Mouse (Mus musculus) heart, embryonic 16.5 days (tissue): ENCODE measurements around the gene Pex11g. TPM values are rescaled to one million over a fixed set of nuclear protein-coding genes. Genes with fewer than 3 reads are reported as not detected.

Source experiments
- ATAC-seq: fragments of 200-750 bp; cut with Nextera tagmentation; replicated peaks from 2 replicates; pipeline ENCODE4 v1.8.0; 2017; ENCODE audit warnings: moderate number of reproducible peaks; ENCODE audit not compliant: insufficient read depth, low FRiP score; ENCODE audit errors: extremely low read depth
- H3K27ac ChIP-seq: fragments of 300-500 bp; sonication (generic); 2 replicates; pipeline ENCODE4 v1.5.1; 2014; ENCODE audit warnings: mild to moderate bottlenecking, low read length, control low read depth, moderate library complexity
- H3K27me3 ChIP-seq: fragments of 300-500 bp; sonication (generic); 2 replicates; pipeline ENCODE4 v1.6.1; 2014; ENCODE audit warnings: low read length, mixed read lengths; ENCODE audit not compliant: control insufficient read depth, insufficient read depth
- H3K36me3 ChIP-seq: fragments of 300-500 bp; sonication (generic); 2 replicates; pipeline ENCODE4 v1.6.1; 2014; ENCODE audit not compliant: control insufficient read depth, insufficient read depth
- H3K4me1 ChIP-seq: fragments of 300-500 bp; sonication (generic); 2 replicates; pipeline ENCODE4 v1.6.1; 2014; ENCODE audit warnings: low read length, mixed read lengths; ENCODE audit not compliant: control insufficient read depth, insufficient read depth
- H3K4me2 ChIP-seq: fragments of 300-500 bp; sonication (generic); 2 replicates; pipeline ENCODE4 v1.6.1; 2014; ENCODE audit warnings: low read depth, mild to moderate bottlenecking, control low read depth, low read length
- H3K4me3 ChIP-seq: fragments of 300-500 bp; sonication (generic); 2 replicates; pipeline ENCODE4 v1.5.1; 2014; ENCODE audit warnings: mild to moderate bottlenecking, control low read depth, low read length
- H3K9ac ChIP-seq: fragments of 300-500 bp; sonication (generic); 2 replicates; pipeline ENCODE4 v1.6.1; 2014; ENCODE audit warnings: low read length, control low read depth
- H3K9me3 ChIP-seq: fragments of 300-500 bp; sonication (generic); replicated peaks from 2 replicates; pipeline ENCODE4 v1.6.1; 2016; ENCODE audit warnings: low read length; ENCODE audit not compliant: control insufficient read depth
- WGBS: fragments of 180-500 bp; shearing (Covaris S2); extraction: QIAGEN DNeasy Blood & Tissue Kit; methylation state at CpG from one replicate; pipeline ENCODE4 v1.1.7; 2014; 5-methylcytosine and 5-hydroxymethylcytosine counted together
- polyA plus RNA-seq: library from polyadenylated mRNA; unstranded; fragments of >200 nt; fragmentation: Nextera tagmentation; extraction: Ambion mirVana; gene quantifications from 2 replicates; pipeline ENCODE4 v1.2.1, GENCODE M21; 2015

The Pex11g gene
- 5.3 and 6.2 TPM in 2 replicates for polyA plus RNA-seq

DNA sequence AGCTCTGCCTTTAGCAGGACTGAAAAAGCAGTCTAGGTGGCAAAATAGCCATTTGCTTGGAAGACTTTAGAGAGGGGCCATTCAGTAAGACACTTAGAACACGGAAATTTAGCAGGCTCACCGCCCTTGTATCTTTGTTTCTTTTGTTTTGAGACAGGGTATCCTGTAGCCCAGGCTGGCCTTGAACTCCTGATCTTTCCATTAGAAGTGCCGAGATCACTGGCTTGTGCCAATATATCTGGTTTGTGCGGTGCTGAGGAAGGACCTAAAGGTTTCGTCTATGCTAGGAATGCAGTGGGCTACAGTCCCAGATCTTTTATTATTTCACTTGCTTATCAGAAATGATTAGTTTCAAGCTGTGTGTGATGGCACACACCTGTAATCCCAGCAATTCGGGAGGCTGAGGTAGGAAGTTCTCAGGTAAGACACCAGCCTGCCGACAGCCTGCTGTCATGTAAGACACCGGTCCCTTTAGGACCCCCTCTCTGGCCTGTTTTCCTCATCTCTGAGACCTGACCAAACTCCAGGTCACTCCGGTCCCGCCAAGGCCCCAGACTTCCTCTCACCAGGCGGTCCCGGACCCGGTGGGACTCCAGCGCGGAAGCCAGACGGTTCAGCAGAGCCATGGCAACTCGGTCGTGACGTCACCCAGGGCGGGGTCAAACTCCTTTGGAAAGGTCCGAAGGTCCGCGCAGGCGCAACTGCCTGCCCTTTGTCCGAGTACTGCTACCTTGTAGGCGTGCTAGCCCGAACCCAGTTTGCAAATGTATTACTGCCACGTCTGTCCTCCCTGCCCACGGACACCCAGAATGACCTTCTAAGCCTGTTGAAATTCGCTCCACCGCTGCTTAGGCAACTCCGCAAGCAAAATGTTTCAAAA lies at the start of gene Pex11g:
Gene Pex11g (minus strand): TSS at position 675 of the 880 bp plus-strand sequence.
- Histone ChIP-seq H3K36me3 (no peaks in the 10 kb centered on the region), H3K4me3 (peak within 1 kb of the TSS; percentile 71), H3K27me3 (no peaks in the 10 kb centered on the region), H3K4me2 (peak within 1 kb of the TSS; percentile 83), H3K9me3 (no peaks in the 10 kb centered on the region), H3K9ac (peak within 1 kb of the TSS; percentile 78), H3K27ac (peak within 1 kb of the TSS; percentile 79), H3K4me1 (peaks cover 4% of the 10 kb centered on the region)
- 6% methylated on average over 32 of the region's 32 CpGs for WGBS
- peak; percentile 94 for ATAC-seq

DNA sequence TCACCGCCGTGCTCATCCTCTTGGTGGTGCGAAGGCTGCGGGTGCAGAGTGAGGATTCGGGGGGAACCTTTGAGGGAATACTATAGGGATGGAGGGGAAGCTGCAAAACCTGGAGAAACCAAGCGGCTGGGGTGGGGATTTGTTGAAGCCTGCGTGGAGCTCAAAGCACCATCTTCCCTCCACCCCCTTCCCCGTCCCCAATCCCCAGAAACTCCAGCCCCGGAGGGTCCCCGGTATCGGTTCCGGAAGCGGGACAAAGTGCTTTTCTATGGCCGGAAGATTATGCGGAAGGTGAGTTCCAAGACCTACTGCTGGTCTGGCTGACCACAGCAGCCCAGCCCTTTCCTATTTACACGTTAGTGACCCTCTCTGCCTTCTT lies 49.6 kb upstream of the Pex11g start:
- Histone ChIP-seq H3K4me3 (peak overlapping the region; percentile 81), H3K27ac (peak overlapping the region; percentile 51), H3K4me2 (peak overlapping the region; percentile 98), H3K4me1 (peaks cover 9% of the 10 kb centered on the region), H3K9me3 (no peaks in the 10 kb centered on the region), H3K36me3 (no peaks in the 10 kb centered on the region; the same call in 1 of the 2 replicates), H3K9ac (peak overlapping the region; percentile 72), H3K27me3 (no peaks in the 10 kb centered on the region)
- WGBS: 2% methylated on average over 16 of the region's 16 CpGs
- ATAC-seq: peak; percentile 2; the same call in 1 of the 2 replicates

DNA sequence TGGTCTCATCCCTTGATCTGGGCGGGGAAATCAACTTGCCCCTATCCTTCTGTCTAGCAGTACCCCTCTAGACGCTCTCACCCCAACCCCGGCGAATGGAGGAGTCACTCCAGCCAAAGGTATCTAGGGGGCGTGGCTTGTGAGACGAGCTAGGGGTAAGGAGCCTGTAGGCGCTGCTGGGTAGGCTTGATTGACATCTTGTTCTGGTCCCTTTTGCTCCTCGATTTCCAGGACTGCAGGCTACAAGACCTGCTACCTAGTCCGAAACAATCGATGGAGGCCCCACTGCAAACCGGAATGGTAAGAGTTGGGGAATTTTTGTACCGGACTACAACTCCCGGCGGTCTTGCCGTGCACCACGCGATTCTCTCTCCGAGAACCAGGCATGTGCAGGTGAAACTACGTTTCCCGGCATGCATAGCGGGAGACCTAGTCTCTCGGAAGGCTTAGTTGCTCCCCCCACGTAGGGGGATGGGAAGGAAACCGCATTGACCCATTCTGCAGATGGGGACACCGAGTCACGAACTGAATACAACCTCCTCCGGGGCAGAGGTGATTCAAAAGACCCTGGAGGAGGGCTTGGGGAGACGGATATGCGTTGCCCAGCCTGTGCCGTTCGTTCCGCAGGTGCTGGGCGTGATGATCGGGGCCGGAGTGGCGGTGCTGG lies 49.1 kb upstream of the Pex11g start:
- no peaks in the 10 kb centered on the region; the same call in 1 of the 2 replicates for H3K36me3 ChIP-seq
- H3K4me2 ChIP-seq: peak overlapping the region; percentile 98
- peaks cover 9% of the 10 kb centered on the region for H3K4me1 ChIP-seq
- no peaks in the 10 kb centered on the region for H3K27me3 ChIP-seq
- H3K27ac ChIP-seq: peak overlapping the region; percentile 52
- peak overlapping the region; percentile 72 for H3K9ac ChIP-seq
- 1% methylated on average over 36 of the region's 36 CpGs for WGBS
- peak overlapping the region; percentile 81 for H3K4me3 ChIP-seq
- peak; percentile 82 for ATAC-seq
- no peaks in the 10 kb centered on the region for H3K9me3 ChIP-seq

DNA sequence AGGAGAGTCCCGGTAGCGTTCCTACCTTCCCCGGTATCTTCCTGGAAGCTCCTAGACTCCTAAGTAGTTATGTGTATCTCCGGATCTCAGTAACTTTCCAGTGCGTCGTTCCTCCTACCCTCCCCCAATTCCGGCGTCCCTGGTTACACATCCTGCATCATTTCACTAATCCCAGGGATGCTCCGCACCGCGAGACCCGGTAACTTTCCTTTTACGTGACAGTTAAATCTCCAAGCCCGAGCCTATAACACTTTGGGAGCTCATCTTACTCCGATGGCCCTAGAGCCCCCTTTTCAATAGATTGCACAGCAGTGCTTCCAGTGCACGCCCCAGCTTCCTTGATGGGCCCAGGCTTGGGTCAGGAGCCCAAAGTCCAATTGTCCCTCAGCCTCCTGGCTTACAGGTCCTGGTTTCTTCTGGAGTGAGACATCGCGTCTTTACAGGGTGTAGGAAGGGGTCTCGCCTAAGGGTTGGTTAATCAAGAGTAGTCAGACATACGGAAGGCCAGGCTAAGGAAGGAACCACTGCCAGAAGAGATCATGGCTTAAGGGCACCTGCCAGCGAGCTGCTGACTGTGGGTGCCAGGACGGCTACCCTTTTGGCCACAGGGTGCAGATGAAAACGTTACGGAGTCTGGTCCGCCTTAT lies 48.4 kb upstream of the Pex11g start:
- Histone ChIP-seq H3K27ac (peak overlapping the region; percentile 52), H3K27me3 (no peaks in the 10 kb centered on the region), H3K9ac (peak overlapping the region; percentile 71), H3K4me1 (peaks cover 9% of the 10 kb centered on the region), H3K4me2 (peak overlapping the region; percentile 98), H3K4me3 (peak overlapping the region; percentile 81), H3K9me3 (no peaks in the 10 kb centered on the region), H3K36me3 (0 out of 2 replicates have a peak, but pooled peaks cover 3% of the 10 kb centered on the region)
- under 1% methylated on average over 25 of the region's 25 CpGs for WGBS
- peak; percentile 28 for ATAC-seq

DNA sequence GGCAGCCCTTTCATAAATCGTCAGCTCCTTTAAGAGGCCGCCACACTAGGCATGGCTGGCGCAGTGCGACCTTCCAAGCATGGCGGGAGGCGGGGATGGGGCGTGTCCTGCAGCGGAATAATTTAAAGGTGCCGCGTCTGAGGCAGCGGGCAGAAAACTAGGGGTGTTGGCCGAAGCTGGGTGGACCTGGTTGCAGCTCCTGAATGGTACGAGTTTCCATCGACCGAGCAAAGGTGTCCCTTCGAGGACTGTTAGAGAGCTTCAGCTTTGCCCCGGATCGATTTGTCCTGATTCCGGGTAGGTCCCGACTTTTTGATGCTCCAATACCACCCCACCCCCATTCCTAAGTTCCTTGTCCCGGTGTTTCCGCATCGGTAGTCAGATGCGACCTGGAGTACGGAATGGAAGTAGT lies 47.8 kb upstream of the Pex11g start, which contains the start of gene Pnpla6:
Gene Pnpla6 (plus strand): TSS at position 125 of the 412 bp plus-strand sequence.
- Histone ChIP-seq H3K9me3 (no peaks in the 10 kb centered on the region), H3K36me3 (0 out of 2 replicates have a peak, but pooled peaks cover 6% of the 10 kb centered on the region), H3K4me3 (peak within 1 kb of the TSS; percentile 81), H3K4me2 (peak within 1 kb of the TSS; percentile 98), H3K4me1 (peaks cover 9% of the 10 kb centered on the region), H3K27ac (peak within 1 kb of the TSS; percentile 52), H3K27me3 (no peaks in the 10 kb centered on the region), H3K9ac (peak within 1 kb of the TSS; percentile 71)
- ATAC-seq: peak; percentile 69
- under 1% methylated on average over 25 of the region's 25 CpGs for WGBS

DNA sequence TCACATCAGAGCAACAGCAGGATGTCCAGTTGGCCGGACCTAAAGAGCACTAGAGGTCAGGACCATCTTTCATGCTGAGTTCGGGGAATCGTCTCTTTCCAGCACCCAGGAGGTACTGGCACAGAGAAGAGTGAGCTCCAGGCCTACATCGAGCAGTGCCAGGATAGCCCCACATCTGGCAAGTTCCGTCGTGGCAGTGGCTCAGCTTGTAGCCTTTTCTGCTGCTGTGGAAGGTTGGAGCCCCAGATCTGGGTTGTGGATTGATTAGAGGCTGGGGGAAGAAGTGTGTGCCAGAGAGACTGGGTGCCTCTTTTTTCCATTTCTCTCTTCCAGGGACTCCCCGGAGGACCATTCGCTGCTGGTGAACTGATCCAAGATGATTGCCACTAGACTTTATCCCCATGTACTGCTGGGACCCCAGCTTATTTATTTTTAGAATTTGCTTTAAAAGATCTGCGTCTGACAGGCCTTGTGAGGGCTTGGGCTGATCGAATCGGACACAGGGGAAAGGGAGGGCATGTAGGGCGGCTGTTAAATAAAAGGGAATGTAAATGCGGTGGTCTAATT lies 47.3 kb upstream of the Pex11g start:
- H3K4me1 ChIP-seq: peaks cover 9% of the 10 kb centered on the region
- WGBS: 34% methylated on average over 13 of the region's 13 CpGs
- peak overlapping the region; percentile 81 for H3K4me3 ChIP-seq
- no peaks in the 10 kb centered on the region for H3K27me3 ChIP-seq
- 0 out of 2 replicates have a peak, but pooled peaks cover 6% of the 10 kb centered on the region for H3K36me3 ChIP-seq
- H3K9me3 ChIP-seq: no peaks in the 10 kb centered on the region
- no peak overlapping the region; the same call in 1 of the 2 replicates for H3K27ac ChIP-seq
- no peak for ATAC-seq
- H3K4me2 ChIP-seq: peak overlapping the region; percentile 98
- H3K9ac ChIP-seq: peak overlapping the region; percentile 71

DNA sequence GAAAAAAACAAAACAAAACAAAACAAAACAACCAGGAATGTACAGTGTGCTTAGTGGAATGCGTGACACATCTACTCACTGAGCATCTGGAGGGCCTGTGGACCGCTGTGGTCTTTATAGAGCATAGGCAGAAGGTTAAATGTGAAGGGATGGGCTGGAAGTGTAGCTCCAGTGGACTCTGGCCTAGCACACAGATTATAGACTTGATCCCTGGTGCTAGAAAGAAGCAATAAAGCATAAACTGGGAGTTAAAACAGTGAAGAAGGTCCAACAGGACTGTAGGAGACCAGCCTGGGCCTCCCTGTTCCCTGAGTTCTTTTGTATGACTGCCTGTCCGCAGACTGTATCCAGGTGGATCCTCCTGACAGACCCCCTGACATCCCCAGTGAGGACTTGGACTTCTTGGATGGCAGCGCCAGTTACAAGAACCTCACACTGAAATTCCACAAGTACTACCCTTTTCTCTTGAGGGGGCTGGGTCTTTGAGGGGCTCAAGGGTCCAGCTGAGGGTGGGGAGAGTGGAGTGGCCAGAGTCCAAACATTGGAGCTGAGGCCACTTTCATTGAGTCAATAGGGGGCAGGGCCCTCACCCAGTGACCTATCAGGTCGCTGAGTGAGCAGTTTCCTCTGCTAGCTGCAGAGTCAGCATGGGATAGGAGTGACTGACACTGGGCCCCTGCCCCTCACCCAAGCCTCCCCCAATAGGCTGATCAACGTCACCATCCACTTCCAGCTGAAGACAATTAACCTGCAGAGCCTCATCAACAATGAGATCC lies 40.7 kb upstream of the Pex11g start:
- no peaks in the 10 kb centered on the region for H3K27me3 ChIP-seq
- H3K4me3 ChIP-seq: no peak overlapping the region
- peaks cover 35% of the 10 kb centered on the region for H3K36me3 ChIP-seq
- ATAC-seq: no peak
- H3K9me3 ChIP-seq: no peaks in the 10 kb centered on the region
- no peak overlapping the region for H3K27ac ChIP-seq
- no peak overlapping the region for H3K4me2 ChIP-seq
- 74% methylated on average over 6 of the region's 6 CpGs for WGBS
- H3K4me1 ChIP-seq: no peaks in the 10 kb centered on the region
- H3K9ac ChIP-seq: no peak overlapping the region

DNA sequence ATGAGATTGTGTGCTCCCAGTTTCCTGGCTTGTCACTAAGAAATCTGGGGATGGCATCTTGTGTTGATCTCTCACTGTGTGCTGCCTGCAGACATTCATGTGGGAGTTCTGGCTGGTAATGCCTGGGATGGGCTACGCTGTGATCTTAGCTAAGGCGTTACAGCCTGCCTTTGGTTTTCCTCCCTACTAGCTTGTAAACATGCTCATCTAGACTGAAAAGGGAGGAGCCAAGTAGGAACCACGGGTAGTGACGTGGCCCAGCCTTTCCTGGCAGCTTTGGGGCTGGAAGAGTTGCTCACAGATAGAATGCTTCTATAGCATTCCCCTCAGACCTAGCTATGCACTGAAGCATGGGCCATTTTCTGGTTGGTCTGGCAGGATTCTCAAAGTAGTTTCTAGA lies 34.7 kb upstream of the Pex11g start:
- Histone ChIP-seq H3K9ac (no peak overlapping the region), H3K4me1 (peaks cover 11% of the 10 kb centered on the region), H3K36me3 (peaks cover 10% of the 10 kb centered on the region), H3K27me3 (no peaks in the 10 kb centered on the region), H3K27ac (no peak overlapping the region), H3K9me3 (no peaks in the 10 kb centered on the region), H3K4me2 (no peak overlapping the region), H3K4me3 (no peak overlapping the region)
- ATAC-seq: no peak
- WGBS: 66% methylated on average over 4 of the region's 4 CpGs
